Mouse (Mus musculus) spleen, adult 2 months (tissue): ENCODE measurements around the gene Olfr524.

ENCODE experiments used
- CTCF ChIP-seq: fragments of 200-500 bp; IDR thresholded peaks from 2 replicates; pipeline ENCODE4 v1.5.1; 2011; ENCODE audit warnings: mild to moderate bottlenecking, inconsistent platforms; ENCODE audit not compliant: insufficient read depth, insufficient read length, insufficient replicate concordance; ENCODE audit errors: extremely low read depth
- POLR2A ChIP-seq: fragments of 200-500 bp; IDR thresholded peaks from 2 replicates; pipeline ENCODE4 v1.6.1; 2011; ENCODE audit warnings: low read depth, low read length, inconsistent platforms

DNA sequence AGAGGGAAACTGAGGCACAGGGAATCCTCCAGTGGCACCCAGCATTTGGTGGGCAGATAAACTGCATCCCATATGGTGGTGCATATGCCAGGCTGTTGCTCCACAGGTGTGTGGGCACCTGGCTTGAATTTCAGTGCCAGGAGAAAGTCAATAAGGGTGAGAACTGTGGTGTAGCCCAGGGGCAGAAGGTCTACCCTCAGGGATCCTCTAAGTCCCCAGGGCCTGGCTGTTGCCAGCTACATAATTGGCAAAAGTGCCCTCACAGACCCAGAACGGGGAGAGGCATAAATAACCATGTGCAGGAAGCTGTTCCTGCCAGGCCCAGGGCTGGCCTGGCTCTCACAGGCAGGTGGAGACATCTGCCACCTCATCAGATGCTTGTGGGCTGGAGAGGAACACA, 32.8 kb downstream of the Olfr524 start, which contains the start of gene Olfr523:
- TF ChIP-seq POLR2A, result no peak
- no peak for TF ChIP-seq CTCF
